Mouse (Mus musculus) heart, embryonic 12.5 days (tissue): Measurements from ENCODE around the gene Bub3. TPM values are rescaled to one million over a fixed set of nuclear protein-coding genes. Genes with fewer than 3 reads are reported as not detected.

ENCODE experiments used
- ATAC-seq: fragments of 200-750 bp; cut with Nextera tagmentation; 2 replicates; pipeline ENCODE4 v1.8.0; 2017; ENCODE audit warnings: moderate TSS enrichment, moderate library complexity; ENCODE audit not compliant: insufficient number of reproducible peaks, low FRiP score
- H3K27ac ChIP-seq: fragments of 300-500 bp; sonication (generic); 2 replicates; pipeline ENCODE4 v1.5.1; 2016; ENCODE audit warnings: mild to moderate bottlenecking, moderate library complexity; ENCODE audit not compliant: poor library complexity, severe bottlenecking
- H3K27me3 ChIP-seq: fragments of 300-500 bp; sonication (generic); replicated peaks from 2 replicates; pipeline ENCODE4 v1.6.1; 2016; ENCODE audit warnings: mild to moderate bottlenecking, moderate library complexity
- H3K36me3 ChIP-seq: fragments of 300-500 bp; sonication (generic); 2 replicates; pipeline ENCODE4 v1.6.1; 2016; ENCODE audit warnings: mild to moderate bottlenecking, moderate library complexity
- H3K4me1 ChIP-seq: fragments of 300-500 bp; sonication (generic); replicated peaks from 2 replicates; pipeline ENCODE4 v1.6.1; 2016; ENCODE audit warnings: mild to moderate bottlenecking
- H3K4me2 ChIP-seq: fragments of 300-500 bp; sonication (generic); 2 replicates; pipeline ENCODE4 v1.6.1; 2016; ENCODE audit warnings: mild to moderate bottlenecking, moderate library complexity
- H3K4me3 ChIP-seq: fragments of 300-500 bp; sonication (generic); 2 replicates; pipeline ENCODE4 v1.5.1; 2016; ENCODE audit warnings: mild to moderate bottlenecking
- H3K9ac ChIP-seq: fragments of 300-500 bp; sonication (generic); 2 replicates; pipeline ENCODE4 v1.6.1; 2016; ENCODE audit warnings: mild to moderate bottlenecking, moderate library complexity
- H3K9me3 ChIP-seq: fragments of 300-500 bp; sonication (generic); replicated peaks from 2 replicates; pipeline ENCODE4 v1.6.1; 2016; ENCODE audit warnings: mild to moderate bottlenecking, moderate library complexity
- WGBS: fragments of 180-500 bp; shearing (Covaris S2); methylation state at CpG from one replicate; pipeline ENCODE4 v1.1.7; 2016; 5-methylcytosine and 5-hydroxymethylcytosine counted together
- polyA plus RNA-seq: library from polyadenylated mRNA; unstranded; fragments of >200 nt; fragmentation: Nextera tagmentation; extraction: Ambion mirVana; gene quantifications from 2 replicates; pipeline ENCODE4 v1.2.1, GENCODE M21; 2016

Gene Bub3
- polyA plus RNA-seq, 1 experiment from 2014 or later, result 129 TPM

- Histone ChIP-seq H3K4me3 (no peak overlapping the region), H3K36me3 (no peaks in the 10 kb centered on the region), H3K9me3 (no peaks in the 10 kb centered on the region), H3K27ac (no peak overlapping the region), H3K27me3 (no peaks in the 10 kb centered on the region), H3K9ac (no peak overlapping the region), H3K4me1 (no peaks in the 10 kb centered on the region), H3K4me2 (no peak overlapping the region)
- ATAC-seq, result no peak
- 63% methylated on average over 6 of the region's 6 CpGs for WGBS
These were observed 48.0 kb downstream of the Bub3 start for GRCm38 (mm10) chr7:131608049-131608448.

GRCm38 (mm10) chr7:131609677-131610076 lies 49.7 kb downstream of the Bub3 start:
- Histone ChIP-seq H3K9me3 (no peaks in the 10 kb centered on the region), H3K27ac (no peak overlapping the region), H3K4me3 (no peak overlapping the region), H3K9ac (no peak overlapping the region), H3K27me3 (no peaks in the 10 kb centered on the region), H3K4me2 (no peak overlapping the region), H3K36me3 (no peaks in the 10 kb centered on the region), H3K4me1 (no peaks in the 10 kb centered on the region)
- no peak for ATAC-seq
- 35% methylated on average over 7 of the region's 7 CpGs for WGBS

Other genes starting within 250 kb of the Bub3 start
- gene Cuzd1, start 237.9 kb upstream of the Bub3 start, polyA plus RNA-seq, result 0.62 and 0.91 TPM in 2 replicates
- gene Fam24b, start 230.7 kb upstream of the Bub3 start, polyA plus RNA-seq, result not detected in 2 replicates
- not detected in 2 replicates for gene Fam24a, start 226.4 kb upstream of the Bub3 start, polyA plus RNA-seq
- 17.7 and 20.3 TPM in 2 replicates for gene 2310057M21Rik, start 197.5 kb upstream of the Bub3 start, polyA plus RNA-seq
- gene Pstk, start 189.1 kb upstream of the Bub3 start, polyA plus RNA-seq, result 86.6 and 96.7 TPM in 2 replicates
- 12.0 and 14.3 TPM in 2 replicates for gene Ikzf5, start 149.7 kb upstream of the Bub3 start, polyA plus RNA-seq
- 87.4 and 87.6 TPM in 2 replicates for gene Acadsb, start 149.6 kb upstream of the Bub3 start, polyA plus RNA-seq
- gene Hmx3, start 17.4 kb upstream of the Bub3 start, polyA plus RNA-seq, result not detected in 2 replicates
- not detected in 2 replicates for gene Hmx2, start 11.4 kb upstream of the Bub3 start, polyA plus RNA-seq